Mouse (Mus musculus): ENCODE data around the gene Stum.

- TF ChIP-seq CTCF (IDR thresholded peaks at IDR 0.05; ENCODE audit: low read depth, low read length) (no peak), POLR2A (IDR thresholded peaks at IDR 0.05; ENCODE audit: extremely low read depth, insufficient read depth, low read length) (no peak)
Measured at GRCm38 (mm10) chr1:180387750-180388480, 95.4 kb downstream of the Stum start.
